Mouse (Mus musculus) ES-E14 (cell line): ENCODE results near the gene Ankrd27.

Experiments used
- CHD2 ChIP-seq: IDR thresholded peaks from 2 replicates; pipeline ENCODE4 v1.6.1; 2014; ENCODE audit warnings: mild to moderate bottlenecking, low read depth, low read length, inconsistent platforms
- HCFC1 ChIP-seq: IDR thresholded peaks from 2 replicates; pipeline ENCODE4 v1.6.1; 2012; ENCODE audit warnings: low read length, inconsistent platforms, borderline replicate concordance; ENCODE audit not compliant: insufficient read depth
- ZC3H11A ChIP-seq: IDR thresholded peaks from 2 replicates; pipeline ENCODE4 v1.6.1; 2012; ENCODE audit warnings: low read depth, mild to moderate bottlenecking, inconsistent platforms, low read length, borderline replicate concordance
- ZNF384 ChIP-seq: IDR thresholded peaks from 2 replicates; pipeline ENCODE4 v1.6.1; 2012; ENCODE audit warnings: low read depth, low read length, inconsistent platforms

DNA sequence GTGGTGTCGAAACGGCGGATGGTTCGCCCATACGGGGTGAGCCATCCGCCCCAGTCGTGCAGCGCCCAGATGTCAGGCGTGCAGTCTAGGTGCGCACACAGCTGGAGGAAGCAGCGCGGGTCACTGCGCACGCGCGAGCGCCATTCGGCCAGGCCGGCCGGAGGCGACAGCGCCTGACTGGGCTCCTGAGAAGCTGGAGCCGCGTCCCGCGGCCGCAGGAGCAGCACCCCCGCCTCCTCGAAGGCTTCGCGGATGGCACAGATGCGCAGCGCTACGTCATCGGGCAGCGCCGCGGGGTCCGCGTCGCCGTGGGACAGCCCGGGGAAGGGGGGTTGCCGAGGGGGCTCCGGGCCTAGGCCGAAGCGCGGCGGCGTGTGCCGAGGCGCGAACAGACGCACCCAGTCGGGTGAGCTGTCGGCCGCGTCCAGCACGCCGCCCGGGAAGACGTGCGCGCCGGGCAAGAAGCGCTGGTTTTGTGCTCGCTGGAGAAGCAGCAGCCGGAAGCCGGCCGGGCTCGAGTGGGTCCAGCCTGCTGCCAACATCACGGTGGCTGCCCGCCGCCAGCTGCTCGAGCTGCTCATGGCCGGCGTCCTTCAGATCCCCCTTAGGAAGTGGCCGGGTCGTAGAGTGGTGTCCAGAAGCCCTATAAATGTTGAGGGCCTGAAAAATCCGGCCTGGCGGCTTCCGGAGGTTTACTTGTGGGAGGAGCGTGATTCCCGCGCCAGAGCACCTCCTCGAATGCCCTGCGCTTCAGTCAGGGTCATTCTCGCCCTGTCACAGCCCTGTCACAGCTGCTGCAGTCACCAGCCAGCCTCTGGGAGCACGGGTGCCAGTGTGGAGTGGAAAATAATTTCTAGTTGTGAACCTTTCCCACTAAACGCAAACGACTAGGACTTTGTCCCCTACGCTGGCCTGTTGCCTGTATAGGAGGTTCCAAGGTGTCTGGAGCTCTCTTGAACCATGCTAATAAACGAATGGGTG, 30.5 kb upstream of the Ankrd27 start:
- TF ChIP-seq HCFC1 (peak; percentile 69; the same call in 1 of the 2 replicates), ZC3H11A (no peak), CHD2 (no peak), ZNF384 (no peak)
